8 mouse cellular contexts compared by ENCODE assay signal in the genomic region with DNA sequence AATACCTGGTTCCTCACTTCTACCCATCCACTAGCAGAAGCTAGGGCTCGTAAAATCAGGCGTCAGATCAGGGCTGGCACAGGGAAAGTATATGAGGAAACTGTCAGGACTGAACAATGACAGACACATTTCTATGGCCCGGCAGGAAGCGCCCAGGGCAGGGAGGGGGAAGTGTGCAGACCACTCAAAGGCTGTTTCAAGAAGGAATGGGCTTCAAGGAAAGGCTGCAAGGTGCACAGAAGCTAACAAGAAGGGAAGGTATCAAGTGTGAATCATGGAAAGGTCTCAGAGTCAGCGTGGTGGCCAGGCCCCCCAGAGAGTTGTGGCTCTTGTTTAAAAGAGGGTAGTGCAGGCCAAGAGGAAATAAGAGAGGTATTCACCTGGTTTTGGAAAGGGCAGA. TPM values are rescaled to one million over a fixed set of nuclear protein-coding genes. Genes with fewer than 3 reads are reported as not detected.
DNase-seq lines count a peak whose midpoint lies in the region; ATAC-seq and TF ChIP-seq lines count a peak whose summit lies in the region.

No protein-coding gene starts in this region.

- H3K4me2 ChIP-seq in heart, embryonic 16.5 days (ENCODE audit: low read depth, low read length): peak overlapping the region; percentile 93
- H3K4me2 ChIP-seq in lung, embryonic 15.5 days: peak overlapping the region; percentile 78
- peak overlapping the region; percentile 75 for H3K4me2 ChIP-seq in stomach, postnatal 0 days (replicated peaks; ENCODE audit: low read depth)

- H3K27me3 ChIP-seq in cerebellum, adult 2 months (ENCODE audit: control insufficient read depth, insufficient read depth, low read length): no peaks in the 10 kb centered on the region
- no peaks in the 10 kb centered on the region for H3K27me3 ChIP-seq in ES-Bruce4 (ENCODE audit: control insufficient read depth, insufficient read depth, low read length, poor library complexity, severe bottlenecking)
- H3K27me3 ChIP-seq in heart, embryonic 16.5 days (ENCODE audit: control insufficient read depth, insufficient read depth, low read length): no peaks in the 10 kb centered on the region
- H3K27me3 ChIP-seq in lung, embryonic 15.5 days: no peaks in the 10 kb centered on the region
- no peaks in the 10 kb centered on the region for H3K27me3 ChIP-seq in stomach, postnatal 0 days (ENCODE audit: control insufficient read depth, insufficient read depth, low read length)

- peak overlapping the region; percentile 87 for H3K4me3 ChIP-seq in cerebellum, adult 2 months (replicated peaks; ENCODE audit: insufficient read depth, low read depth, low read length)
- peak overlapping the region; percentile 87 for H3K4me3 ChIP-seq in ES-Bruce4 (ENCODE audit: low read depth, low read length)
- peak overlapping the region; percentile 99 for H3K4me3 ChIP-seq in heart, embryonic 16.5 days (ENCODE audit: low read length)
- peak overlapping the region; percentile 97 for H3K4me3 ChIP-seq in lung, embryonic 15.5 days
- H3K4me3 ChIP-seq in stomach, postnatal 0 days (ENCODE audit: low read depth, low read length): peak overlapping the region; percentile 99

- DNase-seq in cerebellum, adult 2 months: peak in 1 of 2 experiments; percentile 39
- no peak for DNase-seq in cerebellum, postnatal 4 days (ENCODE audit: low spot score in 2 of 2)
- DNase-seq in stomach, postnatal 0 days (ENCODE audit: low spot score): no peak
- DNase-seq in frontal cortex, postnatal 14 days (ENCODE audit: low spot score in 2 of 2): no peak
- no peak for DNase-seq in ovary, postnatal 14 days (ENCODE audit: low spot score)

- 0 out of 2 replicates have a peak, but pooled peaks cover 8% of the 10 kb centered on the region for H3K4me1 ChIP-seq in cerebellum, adult 2 months (ENCODE audit: control insufficient read depth, insufficient read depth, low read length)
- no peaks in the 10 kb centered on the region for H3K4me1 ChIP-seq in ES-Bruce4 (ENCODE audit: control insufficient read depth, insufficient read depth, low read length)
- H3K4me1 ChIP-seq in heart, embryonic 16.5 days (ENCODE audit: control insufficient read depth, insufficient read depth, low read length): peaks cover 54% of the 10 kb centered on the region
- peaks cover 66% of the 10 kb centered on the region for H3K4me1 ChIP-seq in lung, embryonic 15.5 days
- H3K4me1 ChIP-seq in stomach, postnatal 0 days (replicated peaks; ENCODE audit: control insufficient read depth, insufficient read depth): peaks cover 22% of the 10 kb centered on the region

- H3K36me3 ChIP-seq in ES-Bruce4 (ENCODE audit: control insufficient read depth, insufficient read depth, low read length, poor library complexity, severe bottlenecking): no peaks in the 10 kb centered on the region
- H3K36me3 ChIP-seq in heart, embryonic 16.5 days (ENCODE audit: control insufficient read depth, insufficient read depth): no peaks in the 10 kb centered on the region
- H3K36me3 ChIP-seq in lung, embryonic 15.5 days: no peaks in the 10 kb centered on the region
- H3K36me3 ChIP-seq in stomach, postnatal 0 days (ENCODE audit: control insufficient read depth, insufficient read depth, low read length): no peaks in the 10 kb centered on the region

- H3K27ac ChIP-seq in cerebellum, adult 2 months (ENCODE audit: insufficient read depth, low read length): peak overlapping the region; percentile 82
- H3K27ac ChIP-seq in ES-Bruce4 (ENCODE audit: insufficient read depth, low read length): no peak overlapping the region
- H3K27ac ChIP-seq in heart, embryonic 16.5 days (ENCODE audit: low read length): peak overlapping the region; percentile 93
- peak overlapping the region; percentile 89 for H3K27ac ChIP-seq in lung, embryonic 15.5 days
- H3K27ac ChIP-seq in stomach, postnatal 0 days (replicated peaks): peak overlapping the region; percentile 97

- TF ChIP-seq POLR2A in cerebellum, adult 2 months (IDR thresholded peaks at IDR 0.05; ENCODE audit: borderline replicate concordance, insufficient read depth, low read length): no peak
- no peak for TF ChIP-seq POLR2A in ES-Bruce4 (IDR thresholded peaks at IDR 0.05; ENCODE audit: insufficient read depth, low read length)

- no peak for TF ChIP-seq CTCF in cerebellum, adult 2 months (IDR thresholded peaks at IDR 0.05; ENCODE audit: borderline replicate concordance, insufficient read depth, low read depth, low read length)
- TF ChIP-seq CTCF in ES-Bruce4 (IDR thresholded peaks at IDR 0.05; ENCODE audit: low read depth, low read length): no peak
- TF ChIP-seq CTCF in stomach, postnatal 0 days (IDR thresholded peaks at IDR 0.05; ENCODE audit: low read depth): no peak

- H3K9ac ChIP-seq in ES-Bruce4 (ENCODE audit: low read depth, poor library complexity, severe bottlenecking): peak overlapping the region; percentile 100
- H3K9ac ChIP-seq in heart, embryonic 16.5 days (ENCODE audit: low read length): peak overlapping the region; percentile 100
- H3K9ac ChIP-seq in lung, embryonic 15.5 days: peak overlapping the region; percentile 99
- H3K9ac ChIP-seq in stomach, postnatal 0 days (ENCODE audit: low read length): peak overlapping the region; percentile 100

- H3K9me3 ChIP-seq in ES-Bruce4 (replicated peaks; ENCODE audit: control insufficient read depth, insufficient read depth, low read length, poor library complexity, severe bottlenecking): no peaks in the 10 kb centered on the region
- no peaks in the 10 kb centered on the region for H3K9me3 ChIP-seq in heart, embryonic 16.5 days (replicated peaks; ENCODE audit: control insufficient read depth, low read length)
- no peaks in the 10 kb centered on the region for H3K9me3 ChIP-seq in lung, embryonic 15.5 days
- H3K9me3 ChIP-seq in stomach, postnatal 0 days (ENCODE audit: control insufficient read depth, low read length): no peaks in the 10 kb centered on the region

- ATAC-seq in heart, embryonic 16.5 days (replicated peaks; ENCODE audit: extremely low read depth, insufficient read depth, low FRiP score): no peak
- no peak for ATAC-seq in lung, embryonic 15.5 days (ENCODE audit: borderline replicate concordance, extremely low read depth, low FRiP score, low TSS enrichment)
- no peak for ATAC-seq in stomach, postnatal 0 days (ENCODE audit: low FRiP score, low TSS enrichment)

- 16% methylated on average over 5 of the region's 5 CpGs for WGBS in cerebellum, adult 2 months
- WGBS in heart, embryonic 16.5 days: 30% methylated on average over 5 of the region's 5 CpGs
- 21% methylated on average over 5 of the region's 5 CpGs for WGBS in lung, embryonic 15.5 days
- WGBS in stomach, postnatal 0 days: 24% methylated on average over 5 of the region's 5 CpGs

- TF ChIP-seq EP300 in ES-Bruce4 (IDR thresholded peaks at IDR 0.05; ENCODE audit: insufficient read depth, low read depth, low read length): no peak
- no peak for TF ChIP-seq EP300 in stomach, postnatal 0 days (optimal IDR thresholded peaks at IDR 0.05)

RNA-seq across cellular contexts. Expression of gene Gnb1, which starts 0.7 kb away (rescaled TPM):
- 512 and 552 TPM in 2 replicates for polyA plus RNA-seq in cerebellum, adult 2 months (2012; rRNA removed)
- 534 and 541 TPM in 2 replicates for polyA plus RNA-seq in ES-Bruce4 (2011; ENCODE audit: insufficient read depth, insufficient read length, low read depth, missing spikeins)
- 316 and 336 TPM in 2 replicates for polyA plus RNA-seq in heart, embryonic 16.5 days (2015; fragmentation: Nextera tagmentation; extraction: Ambion mirVana)
- 527 and 534 TPM in 2 replicates for polyA plus RNA-seq in lung, embryonic 15.5 days (2015; fragmentation: Nextera tagmentation; extraction: Ambion mirVana)
- 263 and 272 TPM in 2 replicates for polyA plus RNA-seq in stomach, postnatal 0 days (2015; fragmentation: Nextera tagmentation; extraction: Ambion mirVana)

RNA-seq across cellular contexts. Expression of gene Tmem52, which starts 21.5 kb away (rescaled TPM):
- polyA plus RNA-seq in cerebellum, adult 2 months (2012; rRNA removed): 9.4 and 12.1 TPM in 2 replicates
- polyA plus RNA-seq in ES-Bruce4 (2011; ENCODE audit: insufficient read depth, insufficient read length, low read depth, missing spikeins): 0.76 TPM in 1 of 2 replicates, not detected in the other
- not detected in 2 replicates for polyA plus RNA-seq in heart, embryonic 16.5 days (2015; fragmentation: Nextera tagmentation; extraction: Ambion mirVana)
- polyA plus RNA-seq in lung, embryonic 15.5 days (2015; fragmentation: Nextera tagmentation; extraction: Ambion mirVana): 0.18 and 0.27 TPM in 2 replicates
- polyA plus RNA-seq in stomach, postnatal 0 days (2015; fragmentation: Nextera tagmentation; extraction: Ambion mirVana): 0.21 TPM in 1 of 2 replicates, not detected in the other
